Mouse (Mus musculus): ENCODE data around the gene Aacs.

The Aacs gene

GRCm38 (mm10) chr5:125533225-125533900 lies 57.7 kb downstream of the Aacs start:
- no peak for DNase-seq (ENCODE audit: low read depth, low spot score)

GRCm38 (mm10) chr5:125534168-125534610 lies 58.6 kb downstream of the Aacs start:
- DNase-seq (ENCODE audit: low read depth, low spot score) = no peak

- no peak for DNase-seq (ENCODE audit: low read depth, low spot score)
Observed at GRCm38 (mm10) chr5:125534611-125535324, 59.2 kb downstream of the Aacs start.

- peak; percentile 82 for DNase-seq (ENCODE audit: low read depth, low spot score)
Observed at GRCm38 (mm10) chr5:125545090-125545489, 69.5 kb downstream of the Aacs start.

- peak; percentile 55 for DNase-seq (ENCODE audit: low read depth, low spot score)
Observed at GRCm38 (mm10) chr5:125546293-125546692, 70.7 kb downstream of the Aacs start.

GRCm38 (mm10) chr5:125549750-125550489 lies 74.3 kb downstream of the Aacs start:
- no peak for DNase-seq (ENCODE audit: low read depth, low spot score)

- DNase-seq (ENCODE audit: low read depth, low spot score) = no peak
Observed at GRCm38 (mm10) chr5:125555732-125556131, 80.1 kb downstream of the Aacs start.

GRCm38 (mm10) chr5:125563492-125563891 lies 87.9 kb downstream of the Aacs start:
- no peak for DNase-seq (ENCODE audit: low read depth, low spot score)

GRCm38 (mm10) chr5:125565725-125566124 lies 90.1 kb downstream of the Aacs start:
- DNase-seq (ENCODE audit: low read depth, low spot score) = peak; percentile 31
